Mouse (Mus musculus): ENCODE results near the gene Klhl24. TPM values are rescaled to one million over a fixed set of nuclear protein-coding genes. Genes with fewer than 3 reads are reported as not detected.

The Klhl24 gene
- polyA plus RNA-seq (2012; rRNA removed), result 8.6 and 10.0 TPM in 2 replicates

DNA sequence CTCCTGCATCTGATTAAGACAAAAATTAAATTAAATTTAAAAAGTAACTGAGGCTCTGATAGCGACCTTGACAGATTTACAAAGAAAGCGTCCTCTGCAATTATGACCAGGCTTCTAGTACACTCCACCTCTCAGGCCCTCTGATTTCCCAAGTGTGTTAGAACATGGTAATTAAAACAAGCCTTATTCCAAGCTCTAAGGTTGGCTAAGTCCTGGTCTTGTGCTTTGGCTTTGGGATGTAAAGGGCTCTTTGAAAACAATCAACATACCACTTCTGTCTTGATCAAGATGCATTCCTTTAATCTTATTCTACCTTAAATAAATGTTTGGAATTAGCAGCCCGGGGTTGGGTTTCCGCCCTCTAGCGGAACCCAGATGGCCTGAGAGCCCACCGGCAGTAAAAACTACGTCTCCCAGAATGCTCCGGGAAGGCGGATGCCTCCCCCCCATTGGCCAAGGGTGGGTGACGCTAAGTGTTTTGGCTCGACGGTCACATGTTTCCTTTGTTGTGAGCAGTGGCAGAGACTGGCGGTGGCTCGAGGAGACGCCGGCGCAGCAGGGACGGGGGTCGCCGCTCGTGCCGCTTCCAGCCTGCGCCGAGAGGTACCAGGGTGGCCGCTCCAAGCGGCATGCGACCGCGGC is at the start of gene Klhl24:
TSS of gene Klhl24 (plus strand) at position 474 of the 642 bp plus-strand sequence.

DNA sequence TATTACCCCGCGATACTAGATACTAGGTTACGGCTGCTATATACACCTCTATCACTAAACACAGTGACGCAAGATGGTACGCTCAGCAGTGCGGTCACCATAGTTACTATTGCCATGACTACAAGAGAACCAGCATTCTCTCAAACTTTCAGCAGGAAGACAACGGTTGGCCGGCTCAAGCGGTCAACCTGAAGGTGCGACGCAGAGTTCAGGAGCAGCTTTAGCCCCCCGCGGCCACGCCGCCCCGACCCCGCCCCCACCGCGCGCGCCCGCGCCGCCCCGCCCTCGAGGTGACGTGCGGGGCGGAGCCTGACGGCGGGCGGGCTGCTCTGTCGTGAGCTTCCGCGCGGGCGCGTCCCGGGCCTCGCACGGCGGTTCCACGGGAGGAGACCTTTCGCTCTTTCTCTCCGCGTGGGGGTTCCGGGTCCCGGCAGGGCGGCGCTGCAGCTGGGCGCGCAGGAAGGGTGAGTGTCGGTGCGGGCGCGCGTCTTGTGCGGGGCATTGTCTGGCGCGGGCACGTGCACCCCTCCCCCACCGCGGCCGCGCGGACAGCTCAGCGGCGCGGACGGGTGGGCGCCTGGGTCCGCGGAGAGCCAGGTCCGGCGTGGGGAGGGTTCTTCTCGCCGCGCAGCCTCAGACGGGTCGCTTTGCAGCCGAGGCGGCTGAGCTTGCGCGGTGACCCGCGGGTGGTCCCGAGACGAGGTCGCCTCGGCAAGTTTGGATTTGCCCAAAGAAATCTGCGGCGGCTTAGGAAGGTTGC is 43.6 kb downstream of the Klhl24 start, which contains the start of gene Yeats2:
TSS of gene Yeats2 (plus strand) at position 292 of the 760 bp plus-strand sequence.

Other genes starting within 250 kb of the Klhl24 start
- gene Klhl6, start 114.5 kb upstream of the Klhl24 start, polyA plus RNA-seq (2012; rRNA removed), result 2.8 and 3.4 TPM in 2 replicates
- 49.3 and 49.7 TPM in 2 replicates for gene Yeats2, start 43.5 kb downstream of the Klhl24 start, polyA plus RNA-seq (2012; rRNA removed)
- gene Map6d1, start 143.8 kb downstream of the Klhl24 start, polyA plus RNA-seq (2012; rRNA removed), result 4.1 and 4.4 TPM in 2 replicates
- gene Parl, start 204.8 kb downstream of the Klhl24 start, polyA plus RNA-seq (2012; rRNA removed), result 38.7 and 46.6 TPM in 2 replicates
- gene Cyp2ab1, start 227.9 kb downstream of the Klhl24 start, polyA plus RNA-seq (2012; rRNA removed), result 0.14 and 0.37 TPM in 2 replicates

Measured in ovary, adult 2 months (tissue).